Mouse (Mus musculus): ENCODE data around the gene Rnf185. TPM values are rescaled to one million over a fixed set of nuclear protein-coding genes. Genes with fewer than 3 reads are reported as not detected.
A peak's percentile ranks its signal among the peaks of the same experiment; 100 is the strongest.

The Rnf185 gene
- polyA plus RNA-seq, 1 experiment from 2014 or later, result 44.8 TPM

DNA sequence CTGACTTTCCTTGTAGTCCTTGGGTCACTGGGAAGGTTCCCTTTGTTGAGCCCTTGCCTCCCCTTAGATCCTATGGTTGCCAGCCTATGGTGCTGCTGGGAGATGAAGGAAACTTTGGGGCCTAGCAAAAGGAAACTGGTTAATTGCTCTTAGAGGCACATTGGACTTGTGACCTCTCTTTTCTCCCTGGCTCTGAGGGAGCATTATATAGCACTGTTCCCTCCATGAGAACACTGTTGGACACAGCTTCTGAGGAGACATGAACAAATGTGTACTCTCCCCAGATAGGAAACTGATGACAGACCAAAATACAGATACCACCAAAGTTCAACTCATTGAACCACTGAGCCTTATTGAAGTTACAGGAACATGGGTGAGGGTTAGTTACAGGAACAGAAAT lies 23.3 kb upstream of the Rnf185 start:
- ATAC-seq (no peak), DNase-seq (ENCODE audit: low read depth, low spot score) (no peak)
- H3K27me3 ChIP-seq, result no peaks in the 10 kb centered on the region
- no peak for TF ChIP-seq CTCF (IDR thresholded peaks at IDR 0.05)
- in situ Hi-C loops (cut with MboI; ENCODE audit: low pct_unique_long_range_greater_than_20kb), result loop anchor here (5.0 to 10.0 kb wide), 2 partner anchors 37 to 129 kb away; partner anchors contain the start of gene Selenom
- ChIA-PET POLR2A (interaction anchor here (1.4 to 1.6 kb wide), 2 partner anchors 39 to 41 kb away, joined by 4 to 7 read pairs; partner anchors contain the start of gene Selenom), CTCF (interaction anchor here (1.1 to 6.6 kb wide), 10 partner anchors 9 to 331 kb away, joined by 3 to 154 read pairs (median 4); partner anchors contain the start of genes Inpp5j and Selenom)

GRCm38 (mm10) chr11:3474480-3475115 lies 22.4 kb upstream of the Rnf185 start:
- DNase-seq (ENCODE audit: low read depth, low spot score) (no peak), ATAC-seq (no peak)
- no peaks in the 10 kb centered on the region for H3K27me3 ChIP-seq
- TF ChIP-seq CTCF (IDR thresholded peaks at IDR 0.05), result peak; percentile 93
- POLR2A ChIA-PET, result interaction anchor here (0.9 to 1.6 kb wide), 2 partner anchors 9 to 40 kb away, joined by 3 to 7 read pairs; partner anchors contain the start of gene Selenom
- CTCF ChIA-PET, result interaction anchor here (0.9 to 6.6 kb wide), 14 partner anchors 9 to 332 kb away, joined by 3 to 154 read pairs (median 4); partner anchors contain the start of genes Inpp5j and Selenom
- in situ Hi-C loops (cut with MboI; ENCODE audit: low pct_unique_long_range_greater_than_20kb), result loop anchor here (5.0 to 10.0 kb wide), 2 partner anchors 38 to 130 kb away; partner anchors contain the start of gene Selenom

DNA sequence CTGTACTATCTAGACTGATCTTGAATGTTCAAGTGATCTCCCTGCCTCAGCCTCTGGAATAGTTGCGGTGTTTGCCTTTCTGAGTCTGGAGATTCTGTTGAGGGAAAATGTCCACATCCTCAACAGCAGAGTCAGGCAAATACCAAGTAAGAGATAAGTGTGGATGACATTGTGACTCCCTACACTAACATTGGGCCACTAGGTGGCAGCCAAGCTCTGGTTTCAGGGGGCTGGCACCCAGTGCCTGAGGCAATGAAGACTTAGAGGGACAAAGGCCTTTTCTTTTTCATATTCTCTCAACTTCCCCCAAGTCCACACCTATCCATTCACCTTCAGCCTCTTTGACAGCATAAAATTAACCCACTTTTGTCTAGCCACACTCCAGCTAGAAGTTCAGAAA lies 20.3 kb upstream of the Rnf185 start:
- no peaks in the 10 kb centered on the region for H3K27me3 ChIP-seq
- TF ChIP-seq CTCF (IDR thresholded peaks at IDR 0.05), result peak; percentile 89
- in situ Hi-C loops (cut with MboI; ENCODE audit: low pct_unique_long_range_greater_than_20kb), result loop anchor here (10.0 kb wide), 1 partner anchor 132 kb away; no protein-coding TSS in a partner anchor
- DNase-seq (ENCODE audit: low read depth, low spot score), result peak; percentile 25
- CTCF ChIA-PET, result interaction anchor here (0.7 to 6.6 kb wide), 4 partner anchors 11 to 342 kb away, joined by 3 to 154 read pairs (median 4); partner anchors contain the start of gene Selenom
- POLR2A ChIA-PET, result interaction anchor here (1.9 kb wide), 1 partner anchor 37 kb away, joined by 5 read pairs; no protein-coding TSS in a partner anchor
- ATAC-seq, result no peak

DNA sequence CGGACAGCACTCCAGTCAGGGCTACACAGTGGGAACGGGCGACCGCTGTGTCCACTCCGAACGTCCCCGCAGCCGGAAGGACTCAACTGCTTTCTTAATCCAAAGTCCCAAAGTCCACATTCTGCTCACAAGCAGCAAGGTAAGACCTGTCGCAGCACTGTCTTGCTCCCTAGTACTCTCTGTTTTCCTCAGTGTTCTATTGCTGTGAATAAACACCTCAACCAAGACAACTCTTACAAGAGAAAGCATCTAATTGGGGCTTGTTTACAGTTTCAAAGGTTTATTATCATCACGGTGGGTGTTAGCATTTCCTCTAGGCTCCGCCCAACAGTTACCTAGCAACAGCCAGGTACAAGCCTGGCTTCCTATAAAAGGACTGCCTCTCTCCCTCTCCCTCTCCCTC lies 19.3 kb upstream of the Rnf185 start:
- in situ Hi-C loops (cut with MboI; ENCODE audit: low pct_unique_long_range_greater_than_20kb), result loop anchor here (10.0 kb wide), 1 partner anchor 133 kb away; no protein-coding TSS in a partner anchor
- ChIA-PET POLR2A (no interaction called here), CTCF (interaction anchor here (2.0 kb wide), 1 partner anchor 44 kb away, joined by 14 read pairs; the partner anchor contains the start of gene Selenom)
- no peaks in the 10 kb centered on the region for H3K27me3 ChIP-seq
- no peak for TF ChIP-seq CTCF (IDR thresholded peaks at IDR 0.05)
- no peak for ATAC-seq
- DNase-seq (ENCODE audit: low read depth, low spot score), result no peak

GRCm38 (mm10) chr11:3462846-3463245 lies 10.7 kb upstream of the Rnf185 start:
- no peak for TF ChIP-seq CTCF (IDR thresholded peaks at IDR 0.05)
- ChIA-PET CTCF (interaction anchor here (0.9 to 3.0 kb wide), 4 partner anchors 11 to 56 kb away, joined by 3 to 8 read pairs (median 6); partner anchors contain the start of gene Selenom), POLR2A (no interaction called here)
- DNase-seq (ENCODE audit: low read depth, low spot score), result no peak
- ATAC-seq, result no peak
- in situ Hi-C loops (cut with MboI; ENCODE audit: low pct_unique_long_range_greater_than_20kb), result no loop called here
- no peaks in the 10 kb centered on the region for H3K27me3 ChIP-seq

GRCm38 (mm10) chr11:3459105-3459468 lies 6.9 kb upstream of the Rnf185 start:
- DNase-seq (ENCODE audit: low read depth, low spot score) (no peak), ATAC-seq (no peak)
- POLR2A ChIA-PET, result no interaction called here
- in situ Hi-C loops (cut with MboI; ENCODE audit: low pct_unique_long_range_greater_than_20kb), result no loop called here
- no peaks in the 10 kb centered on the region for H3K27me3 ChIP-seq
- CTCF ChIA-PET, result interaction anchor here (2.2 kb wide), 1 partner anchor 55 kb away, joined by 5 read pairs; the partner anchor contains the start of gene Selenom
- no peak for TF ChIP-seq CTCF (IDR thresholded peaks at IDR 0.05)

GRCm38 (mm10) chr11:3458428-3459104 lies 6.4 kb upstream of the Rnf185 start:
- ATAC-seq, result no peak
- H3K27me3 ChIP-seq, result no peaks in the 10 kb centered on the region
- TF ChIP-seq CTCF (IDR thresholded peaks at IDR 0.05), result no peak
- CTCF ChIA-PET, result interaction anchor here (0.9 to 2.2 kb wide), 2 partner anchors 9 to 56 kb away, joined by 3 to 5 read pairs; partner anchors contain the start of gene Selenom
- POLR2A ChIA-PET, result no interaction called here
- no peak for DNase-seq (ENCODE audit: low read depth, low spot score)
- in situ Hi-C loops (cut with MboI; ENCODE audit: low pct_unique_long_range_greater_than_20kb), result no loop called here

DNA sequence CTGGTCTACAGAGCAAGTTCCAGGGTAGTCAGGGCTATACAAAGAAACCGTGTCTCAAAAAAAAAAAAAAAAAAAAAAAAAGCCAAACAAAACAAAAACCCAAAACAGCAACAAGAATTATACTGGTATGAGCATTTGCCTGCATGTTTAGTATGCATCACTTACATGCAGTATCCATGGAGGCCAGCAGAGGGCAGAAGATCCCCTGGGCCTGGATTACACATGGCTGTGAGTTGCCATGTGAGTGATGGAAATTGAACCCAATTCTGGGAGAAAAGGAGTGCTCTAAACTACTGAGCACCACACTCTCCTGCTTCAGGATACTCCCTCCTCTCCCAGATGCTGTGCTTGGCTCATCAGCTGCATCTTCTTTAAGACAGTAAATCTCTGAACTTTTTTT lies 4.2 kb upstream of the Rnf185 start:
- TF ChIP-seq CTCF (IDR thresholded peaks at IDR 0.05), result peak; percentile 84

GRCm38 (mm10) chr11:3454506-3454905 lies 2.3 kb upstream of the Rnf185 start:
- ChIA-PET CTCF (interaction anchor here (1.0 to 1.9 kb wide), 6 partner anchors 14 to 87 kb away, joined by 3 to 7 read pairs (median 4); partner anchors contain the start of gene Selenom), POLR2A (no interaction called here)
- in situ Hi-C loops (cut with MboI; ENCODE audit: low pct_unique_long_range_greater_than_20kb), result no loop called here

More for the DNA sequence above, 4.2 kb upstream of the Rnf185 start:
- ATAC-seq (no peak), DNase-seq (ENCODE audit: low read depth, low spot score) (no peak)
- in situ Hi-C loops (cut with MboI; ENCODE audit: low pct_unique_long_range_greater_than_20kb), result no loop called here
- POLR2A ChIA-PET, result interaction anchor here (0.9 kb wide), 1 partner anchor 10 kb away, joined by 9 read pairs; no protein-coding TSS in a partner anchor
- CTCF ChIA-PET, result interaction anchor here (0.8 to 1.6 kb wide), 5 partner anchors 8 to 68 kb away, joined by 3 to 4 read pairs (median 3); partner anchors contain the start of genes Inpp5j and Selenom
- H3K27me3 ChIP-seq, result no peaks in the 10 kb centered on the region

GRCm38 (mm10) chr11:3453467-3453866 lies 1.3 kb upstream of the Rnf185 start:
- ChIA-PET POLR2A (interaction anchor here (0.7 kb wide), 1 partner anchor 112 kb away, joined by 3 read pairs; no protein-coding TSS in a partner anchor), CTCF (interaction anchor here (0.8 to 2.4 kb wide), 6 partner anchors 25 to 107 kb away, joined by 3 to 8 read pairs (median 6); partner anchors contain the start of gene Selenom)
- TF ChIP-seq CTCF (IDR thresholded peaks at IDR 0.05), result no peak
- in situ Hi-C loops (cut with MboI; ENCODE audit: low pct_unique_long_range_greater_than_20kb), result no loop called here
- DNase-seq (ENCODE audit: low read depth, low spot score) (no peak), ATAC-seq (no peak)
- no peaks in the 10 kb centered on the region for H3K27me3 ChIP-seq

More at GRCm38 (mm10) chr11:3454506-3454905, 2.3 kb upstream of the Rnf185 start:
- DNase-seq (ENCODE audit: low read depth, low spot score) (no peak), ATAC-seq (no peak)
- no peak for TF ChIP-seq CTCF (IDR thresholded peaks at IDR 0.05)
- no peaks in the 10 kb centered on the region for H3K27me3 ChIP-seq
